Mouse (Mus musculus): ENCODE measurements around the gene Nup210.

The Nup210 gene

GRCm38 (mm10) chr6:91020810-91021209, 95.8 kb downstream of the Nup210 start:
- DNase-seq (ENCODE audit: low read depth, low spot score) = peak; percentile 61

GRCm38 (mm10) chr6:91016600-91017230, 99.9 kb downstream of the Nup210 start:
- no peak for DNase-seq (ENCODE audit: low read depth, low spot score)

GRCm38 (mm10) chr6:91014198-91014958, 102.3 kb downstream of the Nup210 start:
- no peak for DNase-seq (ENCODE audit: low read depth, low spot score)

- no peak for DNase-seq (ENCODE audit: low read depth, low spot score)
Measured at GRCm38 (mm10) chr6:91012458-91012857, 104.2 kb downstream of the Nup210 start.

GRCm38 (mm10) chr6:91011568-91011967, 105.1 kb downstream of the Nup210 start:
- DNase-seq (ENCODE audit: low read depth, low spot score) = no peak

- DNase-seq (ENCODE audit: low read depth, low spot score) = no peak
Measured at GRCm38 (mm10) chr6:91008284-91008830, 108.3 kb downstream of the Nup210 start.

- no peak for DNase-seq (ENCODE audit: low read depth, low spot score)
Measured at GRCm38 (mm10) chr6:91007207-91007606, 109.4 kb downstream of the Nup210 start.

- no peak for DNase-seq (ENCODE audit: low read depth, low spot score)
Measured at GRCm38 (mm10) chr6:91004157-91004556, 112.5 kb downstream of the Nup210 start.

GRCm38 (mm10) chr6:91003310-91003995, 113.2 kb downstream of the Nup210 start:
- DNase-seq (ENCODE audit: low read depth, low spot score) = no peak

- DNase-seq (ENCODE audit: low read depth, low spot score) = no peak
Measured at GRCm38 (mm10) chr6:91001566-91001965, 115.1 kb downstream of the Nup210 start.

GRCm38 (mm10) chr6:91000819-91001525, 115.7 kb downstream of the Nup210 start:
- no peak for DNase-seq (ENCODE audit: low read depth, low spot score)

GRCm38 (mm10) chr6:90999176-90999575, 117.5 kb downstream of the Nup210 start:
- no peak for DNase-seq (ENCODE audit: low read depth, low spot score)

GRCm38 (mm10) chr6:90997025-90997424, 119.6 kb downstream of the Nup210 start:
- no peak for DNase-seq (ENCODE audit: low read depth, low spot score)

GRCm38 (mm10) chr6:90996181-90996580, 120.4 kb downstream of the Nup210 start:
- DNase-seq (ENCODE audit: low read depth, low spot score) = no peak

GRCm38 (mm10) chr6:90988648-90989317, 127.8 kb downstream of the Nup210 start, which contains the start of gene Iqsec1:
Gene Iqsec1 (minus strand): TSS chr6:90988685.
- DNase-seq (ENCODE audit: low read depth, low spot score) = peak; percentile 96

- no peak for DNase-seq (ENCODE audit: low read depth, low spot score)
Measured at GRCm38 (mm10) chr6:90988299-90988625, 128.4 kb downstream of the Nup210 start.

- no peak for DNase-seq (ENCODE audit: low read depth, low spot score)
Measured at GRCm38 (mm10) chr6:90987561-90988298, 128.9 kb downstream of the Nup210 start.

- no peak for DNase-seq (ENCODE audit: low read depth, low spot score)
Measured at GRCm38 (mm10) chr6:90984101-90984500, 132.5 kb downstream of the Nup210 start.

GRCm38 (mm10) chr6:90974279-90974678, 142.3 kb downstream of the Nup210 start:
- no peak for DNase-seq (ENCODE audit: low read depth, low spot score)

GRCm38 (mm10) chr6:90969341-90969871, 147.2 kb downstream of the Nup210 start:
- no peak for DNase-seq (ENCODE audit: low read depth, low spot score)
